Mouse (Mus musculus) bone marrow macrophage, adult 2 months (primary cell): ENCODE measurements around the gene Smyd4.

ENCODE experiments used
- CTCF ChIP-seq: IDR thresholded peaks from 2 replicates; pipeline ENCODE4 v1.5.1; 2012; ENCODE audit warnings: low read depth, mild to moderate bottlenecking, low read length, moderate library complexity
- POLR2A ChIP-seq: IDR thresholded peaks from 2 replicates; pipeline ENCODE4 v1.6.1; 2012; ENCODE audit warnings: mild to moderate bottlenecking, low read depth, low read length, borderline replicate concordance

DNA sequence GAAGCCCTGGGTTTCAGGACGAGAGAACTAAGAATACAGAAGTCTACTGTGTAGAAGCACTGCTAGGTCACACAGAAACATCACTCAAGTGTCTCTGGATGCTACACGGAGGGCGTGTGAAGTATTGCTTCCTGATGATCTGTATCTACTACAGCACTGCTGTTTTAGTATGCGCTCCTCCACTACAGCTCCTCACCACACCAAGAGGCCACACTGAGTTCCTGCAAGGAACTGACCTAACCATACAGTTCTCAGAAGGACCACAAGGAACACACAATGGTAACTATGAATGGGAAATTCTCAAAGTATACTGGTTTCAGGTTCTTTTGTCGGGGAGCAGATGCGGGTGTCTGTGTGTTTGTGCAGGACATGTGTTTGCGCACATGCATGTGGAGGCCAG is 11.0 kb upstream of the Smyd4 start:
- TF ChIP-seq CTCF (no peak), POLR2A (no peak)
